Mouse (Mus musculus) kidney, embryonic 14.5 days (tissue): ENCODE measurements around the gene Dhrs2. TPM values are rescaled to one million over a fixed set of nuclear protein-coding genes. Genes with fewer than 3 reads are reported as not detected.

Source experiments
- ATAC-seq: fragments of 200-750 bp; cut with Nextera tagmentation; 2 replicates; pipeline ENCODE4 v1.8.0; 2017; ENCODE audit warnings: moderate number of reproducible peaks, mild to moderate bottlenecking, moderate TSS enrichment, moderate library complexity; ENCODE audit not compliant: low FRiP score, low TSS enrichment
- H3K27ac ChIP-seq: fragments of 300-500 bp; sonication (generic); 2 replicates; pipeline ENCODE4 v1.5.1; 2014; ENCODE audit warnings: low read depth, mild to moderate bottlenecking, low read length, moderate library complexity, mixed read lengths
- H3K27me3 ChIP-seq: fragments of 300-500 bp; sonication (generic); 2 replicates; pipeline ENCODE4 v1.6.1; 2014; ENCODE audit warnings: mild to moderate bottlenecking, low read length; ENCODE audit not compliant: control insufficient read depth, insufficient read depth
- H3K36me3 ChIP-seq: fragments of 300-500 bp; sonication (generic); 2 replicates; pipeline ENCODE4 v1.6.1; 2014; ENCODE audit warnings: low read length, mixed read lengths; ENCODE audit not compliant: control insufficient read depth, insufficient read depth
- H3K4me1 ChIP-seq: fragments of 300-500 bp; sonication (generic); 2 replicates; pipeline ENCODE4 v1.6.1; 2014; ENCODE audit warnings: low read length, mixed read lengths; ENCODE audit not compliant: control insufficient read depth, insufficient read depth
- H3K4me2 ChIP-seq: fragments of 300-500 bp; sonication (generic); replicated peaks from 2 replicates; pipeline ENCODE4 v1.6.1; 2014; ENCODE audit warnings: low read depth, mild to moderate bottlenecking, low read length
- H3K4me3 ChIP-seq: fragments of 300-500 bp; sonication (generic); 2 replicates; pipeline ENCODE4 v1.5.1; 2014; ENCODE audit warnings: mild to moderate bottlenecking, low read length
- H3K9ac ChIP-seq: fragments of 300-500 bp; sonication (generic); 2 replicates; pipeline ENCODE4 v1.6.1; 2014; ENCODE audit warnings: low read depth, mild to moderate bottlenecking, low read length, moderate library complexity
- H3K9me3 ChIP-seq: fragments of 300-500 bp; sonication (generic); 2 replicates; pipeline ENCODE4 v1.6.1; 2016; ENCODE audit warnings: low read length; ENCODE audit not compliant: control insufficient read depth
- WGBS: fragments of 180-500 bp; shearing (Covaris S2); extraction: QIAGEN DNeasy Blood & Tissue Kit; methylation state at CpG from one replicate; pipeline ENCODE4 v1.1.7; 2014; 5-methylcytosine and 5-hydroxymethylcytosine counted together
- polyA plus RNA-seq: library from polyadenylated mRNA; unstranded; fragments of >200 nt; fragmentation: Nextera tagmentation; extraction: Ambion mirVana; gene quantifications from 2 replicates; pipeline ENCODE4 v1.2.1, GENCODE M21; 2014

Gene Dhrs2
- polyA plus RNA-seq, 1 experiment from 2014 or later, result 0.22 TPM

DNA sequence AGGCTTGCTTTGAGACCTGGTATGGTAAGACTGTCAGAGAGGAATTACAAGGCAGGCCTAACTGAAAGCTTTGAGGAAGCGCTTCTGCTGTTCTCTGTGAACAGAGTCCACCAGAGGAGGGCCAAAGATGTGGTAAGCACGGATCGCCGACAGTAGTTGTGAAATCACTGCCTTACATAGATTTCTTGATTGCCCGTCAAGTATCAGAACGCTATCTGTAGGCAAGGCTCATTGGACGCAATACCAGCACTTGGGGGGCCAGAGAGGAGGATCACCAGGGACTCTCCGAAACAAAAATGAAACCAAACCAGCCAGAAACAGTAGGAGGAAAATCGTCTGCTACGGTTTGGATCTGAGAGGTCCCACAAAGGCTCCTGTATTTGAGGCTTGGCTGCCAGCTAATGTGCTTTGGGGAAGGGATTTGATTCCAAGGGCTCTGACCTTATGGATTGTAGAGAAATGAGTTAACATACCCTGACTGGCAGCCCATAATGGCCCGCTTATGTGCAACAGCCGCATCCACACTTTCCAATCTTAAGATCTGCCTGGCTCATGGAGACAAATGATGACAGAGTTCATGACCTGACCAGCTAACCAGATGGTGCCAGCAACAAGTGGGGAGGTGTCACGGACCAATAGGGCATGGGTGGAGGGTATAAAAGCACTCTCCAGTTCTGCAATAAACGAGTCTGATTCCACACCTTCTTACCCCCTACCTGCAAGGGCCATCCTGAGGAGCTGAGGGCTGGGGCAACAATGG lies 27.8 kb upstream of the Dhrs2 start:
- Histone ChIP-seq H3K27me3 (no peaks in the 10 kb centered on the region), H3K4me3 (no peak overlapping the region), H3K4me2 (no peak overlapping the region), H3K27ac (no peak overlapping the region), H3K36me3 (no peaks in the 10 kb centered on the region), H3K9me3 (no peaks in the 10 kb centered on the region), H3K4me1 (peaks cover 16% of the 10 kb centered on the region; the same call in 1 of the 2 replicates), H3K9ac (no peak overlapping the region)
- WGBS, result 45% methylated on average over 14 of the region's 14 CpGs
- no peak for ATAC-seq

DNA sequence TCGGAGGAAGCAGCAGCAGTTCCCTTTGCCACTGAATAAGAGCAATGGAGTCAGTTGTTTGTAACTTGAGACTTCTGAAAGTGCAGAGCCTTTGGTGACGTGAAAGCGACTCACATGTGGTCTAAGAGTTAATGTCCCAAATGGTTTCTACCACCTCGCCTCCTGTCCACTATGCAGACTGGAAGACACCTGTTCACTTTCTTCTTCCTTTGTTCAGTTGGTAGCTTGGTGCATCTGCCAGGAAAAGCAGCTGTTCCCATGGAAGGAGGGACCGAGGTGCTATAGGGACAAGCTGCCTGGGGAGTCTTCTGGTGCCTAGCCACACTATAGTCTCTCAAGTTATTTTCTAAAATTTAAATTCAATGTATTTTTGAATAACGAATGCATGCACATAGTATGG lies 27.0 kb upstream of the Dhrs2 start:
- Histone ChIP-seq H3K4me1 (peaks cover 8% of the 10 kb centered on the region; the same call in 1 of the 2 replicates), H3K36me3 (no peaks in the 10 kb centered on the region), H3K27me3 (no peaks in the 10 kb centered on the region), H3K4me2 (no peak overlapping the region), H3K9me3 (no peaks in the 10 kb centered on the region), H3K27ac (no peak overlapping the region), H3K9ac (no peak overlapping the region), H3K4me3 (no peak overlapping the region)
- WGBS, result 24% methylated on average over 6 of the region's 6 CpGs
- ATAC-seq, result no peak

DNA sequence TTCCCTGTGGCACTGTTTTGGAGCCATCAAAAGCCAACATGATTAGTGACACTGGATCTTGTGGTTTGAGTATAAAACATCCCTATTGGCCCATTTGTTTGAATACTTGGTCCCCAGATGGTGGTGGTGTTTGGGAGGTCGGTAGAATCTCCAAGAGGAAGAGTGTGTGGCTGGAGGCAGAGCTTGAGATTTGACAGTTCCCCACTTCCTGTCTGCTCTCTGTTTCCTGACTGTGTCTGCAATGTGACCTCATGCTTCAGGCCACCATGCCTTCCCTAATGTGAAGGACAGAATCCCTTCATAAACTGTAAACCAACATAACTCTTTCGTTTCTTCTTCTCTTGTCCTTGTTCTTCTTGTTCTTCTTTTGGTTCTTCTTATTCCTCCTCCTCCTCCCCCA lies 24.7 kb upstream of the Dhrs2 start:
- H3K4me3 ChIP-seq, result no peak overlapping the region
- no peaks in the 10 kb centered on the region for H3K36me3 ChIP-seq
- H3K9me3 ChIP-seq, result no peaks in the 10 kb centered on the region
- peaks cover 7% of the 10 kb centered on the region; the same call in 1 of the 2 replicates for H3K4me1 ChIP-seq
- no peak overlapping the region for H3K9ac ChIP-seq
- 66% methylated on average over 2 of the region's 2 CpGs for whole genome bisulfite sequencing
- no peak overlapping the region for H3K4me2 ChIP-seq
- no peak for ATAC-seq
- H3K27ac ChIP-seq, result no peak overlapping the region
- H3K27me3 ChIP-seq, result no peaks in the 10 kb centered on the region

DNA sequence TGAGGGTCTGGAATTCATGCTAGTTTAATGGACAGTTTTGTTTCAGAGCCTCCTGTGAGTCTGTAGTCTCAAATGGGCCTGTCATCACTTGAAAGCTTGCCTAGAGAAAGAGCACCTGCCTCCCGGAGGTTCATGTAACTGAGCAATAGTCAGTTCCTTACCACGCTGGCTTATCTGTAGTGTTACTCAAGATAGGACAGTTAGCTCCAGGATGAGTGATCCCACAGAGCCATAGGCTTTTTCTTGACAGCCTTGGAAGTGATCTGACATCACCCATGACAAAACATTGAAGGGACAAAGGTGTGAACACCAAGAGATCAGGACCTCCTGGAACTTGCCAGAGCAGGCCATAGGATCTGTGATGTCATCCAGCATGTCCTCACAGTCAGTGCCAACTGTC lies 23.6 kb upstream of the Dhrs2 start:
- no peak overlapping the region for H3K4me3 ChIP-seq
- no peak overlapping the region for H3K9ac ChIP-seq
- H3K27me3 ChIP-seq, result no peaks in the 10 kb centered on the region
- H3K9me3 ChIP-seq, result no peaks in the 10 kb centered on the region
- peaks cover 7% of the 10 kb centered on the region; the same call in 1 of the 2 replicates for H3K4me1 ChIP-seq
- H3K36me3 ChIP-seq, result no peaks in the 10 kb centered on the region
- WGBS, result 78% methylated on average over 2 of the region's 2 CpGs
- H3K4me2 ChIP-seq, result no peak overlapping the region
- ATAC-seq, result no peak
- H3K27ac ChIP-seq, result no peak overlapping the region

DNA sequence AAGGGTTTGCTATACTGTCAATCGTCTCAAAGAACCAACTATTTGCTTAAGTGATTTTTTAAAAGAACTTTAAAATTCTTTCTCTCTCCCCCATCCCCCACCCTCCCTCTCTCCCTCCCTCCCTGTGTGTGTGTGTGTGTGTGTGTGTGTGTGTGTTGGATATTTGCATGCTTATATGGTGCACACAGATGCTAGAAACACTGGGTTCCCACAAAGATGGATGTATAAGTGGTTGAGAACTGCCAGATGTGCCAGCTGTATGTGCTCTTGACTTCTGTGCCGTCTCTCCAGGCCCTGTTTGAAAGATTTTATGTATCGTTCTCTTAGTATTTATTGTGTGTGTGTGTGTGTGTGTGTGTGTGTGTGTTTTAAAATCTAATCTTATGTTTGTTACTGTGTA lies 17.3 kb upstream of the Dhrs2 start:
- no peak overlapping the region for H3K9ac ChIP-seq
- no peak overlapping the region for H3K4me3 ChIP-seq
- H3K4me2 ChIP-seq, result no peak overlapping the region
- no peaks in the 10 kb centered on the region for H3K36me3 ChIP-seq
- H3K27ac ChIP-seq, result no peak overlapping the region
- no peaks in the 10 kb centered on the region for H3K4me1 ChIP-seq
- H3K27me3 ChIP-seq, result no peaks in the 10 kb centered on the region
- 77% methylated on average over 3 of the region's 3 CpGs for WGBS
- no peak for ATAC-seq
- 0 out of 2 replicates have a peak, but pooled peaks cover 4% of the 10 kb centered on the region for H3K9me3 ChIP-seq

DNA sequence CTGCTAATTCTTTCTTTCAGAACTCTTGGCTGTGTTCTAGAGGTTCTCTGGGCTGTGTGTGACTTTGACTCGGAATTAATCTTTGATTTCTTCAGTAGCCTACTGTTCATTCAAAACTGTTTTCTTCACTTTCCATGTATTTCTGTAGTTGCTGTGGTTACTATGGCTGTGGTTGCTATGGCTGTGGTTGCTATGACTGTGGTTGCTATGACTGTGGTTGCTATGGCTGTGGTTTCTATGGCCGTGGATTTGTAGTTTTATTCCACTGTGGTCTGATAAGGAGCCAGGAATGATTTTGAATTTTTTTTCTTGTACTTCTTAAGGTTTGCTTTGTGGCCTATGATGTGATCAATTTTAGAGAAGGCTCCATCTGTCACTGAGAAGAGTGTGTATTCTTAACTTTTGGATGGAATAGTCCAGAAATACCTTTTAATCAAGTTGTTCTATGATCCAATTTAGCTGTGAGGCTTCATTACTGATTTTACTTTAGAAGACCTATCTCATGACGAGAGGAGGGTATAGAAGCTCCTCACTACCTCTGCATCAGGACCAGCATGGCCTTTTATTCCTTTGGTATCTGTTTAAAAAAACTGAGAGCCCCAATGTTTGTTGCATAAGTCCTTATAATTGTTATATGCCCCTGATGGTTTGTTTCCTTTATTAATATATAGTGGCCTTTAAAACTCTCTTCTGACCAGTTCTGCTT lies 16.6 kb upstream of the Dhrs2 start:
- H3K27me3 ChIP-seq, result no peaks in the 10 kb centered on the region
- H3K4me1 ChIP-seq, result no peaks in the 10 kb centered on the region
- H3K4me3 ChIP-seq, result no peak overlapping the region
- WGBS, result 59% methylated on average over 3 of the region's 3 CpGs
- no peak overlapping the region for H3K27ac ChIP-seq
- no peaks in the 10 kb centered on the region for H3K36me3 ChIP-seq
- no peak for ATAC-seq
- 0 out of 2 replicates have a peak, but pooled peaks cover 4% of the 10 kb centered on the region for H3K9me3 ChIP-seq
- H3K4me2 ChIP-seq, result no peak overlapping the region
- no peak overlapping the region for H3K9ac ChIP-seq

DNA sequence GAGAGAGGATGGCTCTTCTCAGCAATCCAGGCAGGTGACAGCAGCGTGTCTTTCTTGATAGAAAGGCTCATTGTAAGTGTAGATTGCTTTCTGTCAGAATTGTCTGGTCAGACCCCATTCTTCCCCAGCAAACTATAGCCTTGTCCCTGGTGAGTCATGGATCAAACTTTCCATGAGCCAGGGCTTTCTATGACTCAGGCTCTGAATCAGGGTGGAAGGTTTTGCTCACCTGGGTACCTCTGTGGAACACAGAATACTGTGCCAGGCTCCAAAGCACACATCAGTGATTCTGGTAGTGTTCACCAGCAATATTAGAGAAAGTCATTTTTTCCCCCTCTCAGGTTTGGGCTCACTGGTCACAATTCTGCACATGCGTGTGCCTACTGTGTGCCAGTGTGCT lies 13.5 kb upstream of the Dhrs2 start:
- Histone ChIP-seq H3K4me1 (no peaks in the 10 kb centered on the region), H3K9ac (no peak overlapping the region), H3K4me2 (no peak overlapping the region), H3K36me3 (no peaks in the 10 kb centered on the region), H3K27ac (no peak overlapping the region), H3K4me3 (no peak overlapping the region), H3K9me3 (0 out of 2 replicates have a peak, but pooled peaks cover 4% of the 10 kb centered on the region), H3K27me3 (no peaks in the 10 kb centered on the region)
- 88% methylated on average over 2 of the region's 2 CpGs for WGBS
- no peak for ATAC-seq

DNA sequence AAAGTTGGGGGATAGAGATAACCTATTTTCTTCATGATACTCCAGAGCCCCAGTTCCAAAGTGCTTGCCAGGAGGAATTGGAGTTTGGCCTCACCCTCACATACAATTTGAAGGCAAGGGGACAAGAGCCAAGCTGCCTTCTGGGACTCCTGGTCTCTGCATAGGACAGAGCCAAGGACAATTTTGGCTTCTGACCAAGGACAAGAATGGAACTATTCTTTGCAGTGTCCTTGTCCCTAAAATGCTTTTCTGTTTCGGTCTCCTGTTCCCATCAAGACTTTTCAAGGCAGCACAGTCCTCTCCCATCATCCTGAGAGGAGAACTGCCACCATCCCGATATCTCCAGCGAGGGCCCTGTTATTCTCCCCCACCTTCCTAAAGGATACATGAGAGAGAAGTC lies 8.2 kb upstream of the Dhrs2 start:
- Histone ChIP-seq H3K27ac (no peak overlapping the region), H3K4me1 (no peaks in the 10 kb centered on the region), H3K4me2 (no peak overlapping the region), H3K36me3 (no peaks in the 10 kb centered on the region), H3K9ac (no peak overlapping the region), H3K27me3 (no peaks in the 10 kb centered on the region), H3K4me3 (no peak overlapping the region), H3K9me3 (no peaks in the 10 kb centered on the region)
- no peak for ATAC-seq
- WGBS, result 95% methylated on average over 3 of the region's 3 CpGs

DNA sequence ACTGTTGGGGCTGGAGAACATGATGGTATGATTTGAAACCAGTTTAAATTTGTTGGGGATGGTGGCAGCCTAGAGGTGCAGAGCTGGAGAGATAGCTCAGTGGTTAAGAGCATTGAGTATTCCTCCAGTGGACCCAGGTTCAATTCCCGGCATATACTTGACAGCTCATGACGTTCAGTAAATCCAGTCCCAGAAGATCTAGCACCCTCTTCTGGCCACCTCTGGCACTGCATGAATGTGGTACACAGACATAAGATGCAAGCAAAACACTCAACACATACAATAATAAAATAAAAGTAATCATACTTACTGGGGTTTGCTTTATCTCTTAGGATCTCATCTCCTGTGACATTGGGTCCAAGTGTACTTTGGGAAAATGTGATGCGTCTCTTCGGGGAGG lies 7.3 kb upstream of the Dhrs2 start:
- Histone ChIP-seq H3K36me3 (no peaks in the 10 kb centered on the region), H3K9me3 (no peaks in the 10 kb centered on the region), H3K27me3 (no peaks in the 10 kb centered on the region), H3K4me1 (no peaks in the 10 kb centered on the region), H3K9ac (no peak overlapping the region), H3K4me2 (no peak overlapping the region), H3K4me3 (no peak overlapping the region), H3K27ac (no peak overlapping the region)
- ATAC-seq, result no peak
- WGBS, result 73% methylated on average over 4 of the region's 4 CpGs
